Mouse (Mus musculus) lung, embryonic 14.5 days (tissue): Measurements from ENCODE around the gene Trim65. TPM values are rescaled to one million over a fixed set of nuclear protein-coding genes. Genes with fewer than 3 reads are reported as not detected.

Experiments
- ATAC-seq: fragments of 200-750 bp; cut with Nextera tagmentation; 2 replicates; pipeline ENCODE4 v1.8.0; 2017; ENCODE audit warnings: mild to moderate bottlenecking, moderate TSS enrichment, moderate library complexity; ENCODE audit not compliant: insufficient read depth
- DNase-seq: peaks from one replicate; pipeline ENCODE4 v3.0.0-alpha.2; 2015
- H3K27ac ChIP-seq: fragments of 300-500 bp; sonication (generic); 2 replicates; pipeline ENCODE4 v1.5.1; 2014; ENCODE audit warnings: low read depth, mild to moderate bottlenecking, moderate library complexity
- H3K27me3 ChIP-seq: fragments of 300-500 bp; sonication (generic); 2 replicates; pipeline ENCODE4 v1.6.1; 2014; ENCODE audit warnings: low read length, control low read depth; ENCODE audit not compliant: insufficient read depth
- H3K36me3 ChIP-seq: fragments of 300-500 bp; sonication (generic); 2 replicates; pipeline ENCODE4 v1.6.1; 2014; ENCODE audit warnings: control low read depth; ENCODE audit not compliant: insufficient read depth
- H3K4me1 ChIP-seq: fragments of 300-500 bp; sonication (generic); 2 replicates; pipeline ENCODE4 v1.6.1; 2014; ENCODE audit warnings: antibody characterized with exemption, control low read depth; ENCODE audit not compliant: insufficient read depth
- H3K4me2 ChIP-seq: fragments of 300-500 bp; sonication (generic); 2 replicates; pipeline ENCODE4 v1.6.1; 2014; ENCODE audit warnings: mild to moderate bottlenecking
- H3K4me3 ChIP-seq: fragments of 300-500 bp; sonication (generic); 2 replicates; pipeline ENCODE4 v1.5.1; 2014; ENCODE audit warnings: low read depth, low read length
- H3K9ac ChIP-seq: fragments of 300-500 bp; sonication (generic); 2 replicates; pipeline ENCODE4 v1.6.1; 2014
- H3K9me3 ChIP-seq: fragments of 300-500 bp; sonication (generic); 2 replicates; pipeline ENCODE4 v1.6.1; 2016; ENCODE audit warnings: low read depth, low read length, control low read depth
- CTCF ChIP-seq: IDR thresholded peaks from 2 replicates; pipeline ENCODE4 v1.5.1; 2016; ENCODE audit warnings: antibody characterized with exemption, low read depth
- WGBS: fragments of 180-500 bp; shearing (Covaris S2); extraction: QIAGEN DNeasy Blood & Tissue Kit; methylation state at CpG from one replicate; pipeline ENCODE4 v1.1.7; 2014; 5-methylcytosine and 5-hydroxymethylcytosine counted together
- polyA plus RNA-seq: library from polyadenylated mRNA; unstranded; fragments of >200 nt; fragmentation: Nextera tagmentation; extraction: Ambion mirVana; gene quantifications from 2 replicates; pipeline ENCODE4 v1.2.1, GENCODE M21; 2014

Gene Trim65
- 3.7 and 3.9 TPM in 2 replicates for polyA plus RNA-seq

- H3K4me1 ChIP-seq = peaks cover 11% of the 10 kb centered on the region
- H3K4me3 ChIP-seq = peak within 1 kb of the TSS; percentile 60
- peak; percentile 95 for DNase-seq
- no peaks in the 10 kb centered on the region for H3K27me3 ChIP-seq
- H3K4me2 ChIP-seq = peak within 1 kb of the TSS; percentile 79
- peak; percentile 79 for TF ChIP-seq CTCF
- H3K36me3 ChIP-seq = peaks cover 50% of the 10 kb centered on the region
- H3K27ac ChIP-seq = peak within 1 kb of the TSS; percentile 95
- peak within 1 kb of the TSS; percentile 76 for H3K9ac ChIP-seq
- H3K9me3 ChIP-seq = no peaks in the 10 kb centered on the region
- ATAC-seq = peak; percentile 84
- under 1% methylated on average over 66 of the region's 69 CpGs for WGBS
These were observed at the start of gene Trim65 for GRCm38 (mm10) chr11:116130488-116131205. TSS of gene Trim65 (minus strand) at chr11:116131128.

- H3K4me3 ChIP-seq = no peak overlapping the region
- ATAC-seq (no peak), DNase-seq (no peak)
- H3K27me3 ChIP-seq = no peaks in the 10 kb centered on the region
- H3K4me1 ChIP-seq = no peaks in the 10 kb centered on the region
- H3K4me2 ChIP-seq = no peak overlapping the region
- H3K9ac ChIP-seq = no peak overlapping the region
- no peak overlapping the region for H3K27ac ChIP-seq
- no peaks in the 10 kb centered on the region for H3K9me3 ChIP-seq
- no peak for TF ChIP-seq CTCF
- WGBS = 83% methylated on average over 20 of the region's 20 CpGs
- peaks cover 72% of the 10 kb centered on the region for H3K36me3 ChIP-seq
These were observed 47.6 kb upstream of the Trim65 start for GRCm38 (mm10) chr11:116178411-116179121.

- Histone ChIP-seq H3K9ac (no peak overlapping the region), H3K9me3 (no peaks in the 10 kb centered on the region), H3K36me3 (peaks cover 88% of the 10 kb centered on the region), H3K4me3 (no peak overlapping the region), H3K27me3 (no peaks in the 10 kb centered on the region), H3K27ac (no peak overlapping the region), H3K4me2 (no peak overlapping the region), H3K4me1 (no peaks in the 10 kb centered on the region)
- whole genome bisulfite sequencing = 75% methylated on average over 7 of the region's 7 CpGs
- no peak for DNase-seq
- no peak for TF ChIP-seq CTCF
- no peak for ATAC-seq
These were observed 45.1 kb upstream of the Trim65 start for GRCm38 (mm10) chr11:116176010-116176409.

GRCm38 (mm10) chr11:116174775-116175448 is 44.0 kb upstream of the Trim65 start:
- Histone ChIP-seq H3K4me1 (no peaks in the 10 kb centered on the region), H3K9ac (no peak overlapping the region), H3K27me3 (no peaks in the 10 kb centered on the region), H3K9me3 (no peaks in the 10 kb centered on the region), H3K27ac (no peak overlapping the region), H3K4me3 (no peak overlapping the region), H3K4me2 (no peak overlapping the region), H3K36me3 (peaks cover 81% of the 10 kb centered on the region)
- TF ChIP-seq CTCF = no peak
- no peak for ATAC-seq
- DNase-seq = no peak
- WGBS = 88% methylated on average over 22 of the region's 22 CpGs

- no peak for DNase-seq
- Histone ChIP-seq H3K4me1 (no peaks in the 10 kb centered on the region), H3K9ac (no peak overlapping the region), H3K4me3 (no peak overlapping the region), H3K9me3 (no peaks in the 10 kb centered on the region), H3K4me2 (no peak overlapping the region), H3K36me3 (peaks cover 55% of the 10 kb centered on the region), H3K27me3 (no peaks in the 10 kb centered on the region), H3K27ac (no peak overlapping the region)
- WGBS = 82% methylated on average over 2 of the region's 2 CpGs
- TF ChIP-seq CTCF = no peak
- ATAC-seq = no peak
These were observed 41.0 kb upstream of the Trim65 start for GRCm38 (mm10) chr11:116171959-116172358.

- Histone ChIP-seq H3K9ac (no peak overlapping the region), H3K4me2 (no peak overlapping the region), H3K27ac (no peak overlapping the region), H3K36me3 (peaks cover 55% of the 10 kb centered on the region), H3K4me1 (peaks cover 7% of the 10 kb centered on the region; the same call in 1 of the 2 replicates), H3K9me3 (no peaks in the 10 kb centered on the region), H3K4me3 (no peak overlapping the region), H3K27me3 (no peaks in the 10 kb centered on the region)
- TF ChIP-seq CTCF = no peak
- DNase-seq = no peak
- no peak for ATAC-seq
- 85% methylated on average over 5 of the region's 5 CpGs for WGBS
These were observed 39.3 kb upstream of the Trim65 start for GRCm38 (mm10) chr11:116170003-116170800.
